Mouse (Mus musculus) right cerebral cortex, adult 18-20 months (tissue): ENCODE measurements around the gene Slc7a15.

Experiments used
- DNase-seq: peaks from one replicate; pipeline ENCODE4 v3.0.0; 2022; ENCODE audit warnings: mixed read lengths

Gene Slc7a15

GRCm38 (mm10) chr12:8504131-8504530, 94.7 kb downstream of the Slc7a15 start:
- no peak for DNase-seq

DNA sequence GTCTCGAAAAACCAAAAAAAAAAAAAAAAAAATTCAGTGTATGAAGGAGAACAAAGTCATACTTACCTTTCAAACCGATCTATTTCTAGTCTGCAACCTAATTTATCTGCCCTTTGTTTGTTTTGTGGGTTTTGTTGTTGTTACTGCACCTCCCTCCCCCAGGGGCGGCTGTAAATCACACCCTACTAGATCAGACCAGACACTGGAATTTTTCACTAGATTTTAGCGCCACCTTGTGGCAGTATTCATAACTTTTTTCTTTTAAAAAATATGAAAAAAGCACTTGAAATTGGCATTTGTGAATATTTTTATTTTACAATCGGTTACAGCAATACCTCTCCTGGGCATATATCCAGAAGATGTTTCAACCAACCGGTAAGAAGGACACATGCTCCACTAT, 96.3 kb downstream of the Slc7a15 start:
- peak; percentile 47 for DNase-seq

- DNase-seq = no peak
These were observed 97.1 kb downstream of the Slc7a15 start for GRCm38 (mm10) chr12:8501571-8502305.

- DNase-seq = no peak
These were observed 98.0 kb downstream of the Slc7a15 start for GRCm38 (mm10) chr12:8500597-8501570.

DNA sequence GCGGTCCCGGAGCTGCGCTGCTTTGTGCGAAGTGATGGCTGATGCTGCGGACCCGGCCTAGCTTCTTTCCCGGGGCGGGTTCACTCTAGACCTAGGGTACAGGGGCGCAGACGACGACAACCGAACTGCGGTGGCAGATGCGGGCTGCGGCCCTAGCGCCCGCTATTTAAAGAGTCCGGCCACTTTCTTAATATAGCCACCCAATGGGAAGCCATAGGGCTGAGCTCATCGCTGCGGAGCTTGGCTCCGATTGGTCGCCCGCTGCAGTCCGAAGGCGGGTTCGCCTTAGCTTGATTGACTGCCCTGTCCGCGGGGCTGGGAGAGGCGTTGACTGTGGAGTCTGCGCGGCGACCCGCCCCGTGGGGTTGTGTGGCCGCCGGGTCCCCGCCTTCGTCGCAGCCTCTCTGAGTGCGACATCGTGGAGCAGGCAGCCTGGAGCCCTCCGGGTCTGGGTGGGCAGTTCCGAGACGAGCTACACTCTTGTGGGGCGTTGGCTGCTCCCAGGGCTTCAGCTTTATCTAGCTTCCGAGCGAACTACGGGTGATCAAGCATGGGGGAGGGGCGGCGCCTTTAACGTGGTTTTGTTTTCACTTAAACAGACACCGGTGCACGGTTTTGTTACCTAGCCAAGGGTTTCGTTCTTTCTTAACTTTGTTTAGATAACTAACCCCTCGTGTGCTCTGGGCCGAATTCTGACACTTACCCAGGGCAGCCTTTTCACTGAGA, 98.8 kb downstream of the Slc7a15 start, which contains the start of gene Rhob:
Gene Rhob (minus strand): TSS at position 139 of the 726 bp plus-strand sequence.
- DNase-seq = peak; percentile 99

DNA sequence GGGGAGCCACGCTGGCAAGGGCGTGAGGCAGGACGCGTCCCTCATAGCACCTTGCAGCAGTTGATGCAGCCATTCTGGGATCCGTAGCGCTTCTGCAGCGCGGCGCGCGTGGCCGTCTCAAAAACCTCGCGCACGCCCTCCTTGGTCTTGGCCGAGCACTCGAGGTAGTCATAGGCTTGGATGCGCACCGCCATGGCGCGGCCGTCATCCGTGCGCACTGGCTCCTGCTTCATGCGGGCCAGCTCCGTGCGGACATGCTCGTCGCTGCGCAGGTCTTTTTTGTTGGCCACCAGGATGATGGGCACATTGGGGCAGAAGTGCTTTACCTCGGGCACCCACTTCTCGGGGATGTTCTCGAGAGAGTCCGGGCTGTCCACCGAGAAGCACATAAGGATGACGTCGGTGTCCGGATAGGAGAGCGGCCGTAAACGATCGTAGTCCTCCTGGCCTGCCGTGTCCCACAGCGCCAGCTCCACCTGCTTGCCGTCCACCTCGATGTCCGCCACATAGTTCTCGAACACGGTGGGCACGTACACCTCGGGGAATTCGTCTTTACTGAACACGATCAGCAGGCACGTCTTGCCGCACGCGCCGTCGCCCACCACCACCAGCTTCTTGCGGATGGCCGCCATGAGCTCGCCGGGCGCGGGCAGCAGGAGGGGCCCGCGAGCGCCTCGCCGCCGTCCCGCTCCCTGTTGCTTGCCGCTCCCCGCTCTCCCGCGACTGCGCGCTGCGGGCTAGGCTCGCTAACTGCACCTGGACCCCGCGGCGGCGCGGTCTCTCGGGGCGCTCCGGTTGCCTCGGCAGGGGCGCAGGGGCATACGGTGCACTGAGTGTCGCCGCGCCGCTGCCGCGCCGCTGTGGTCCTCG, 99.6 kb downstream of the Slc7a15 start:
- peak; percentile 64 for DNase-seq

GRCm38 (mm10) chr12:8498591-8499000, 100.3 kb downstream of the Slc7a15 start:
- DNase-seq = peak; percentile 42

DNA sequence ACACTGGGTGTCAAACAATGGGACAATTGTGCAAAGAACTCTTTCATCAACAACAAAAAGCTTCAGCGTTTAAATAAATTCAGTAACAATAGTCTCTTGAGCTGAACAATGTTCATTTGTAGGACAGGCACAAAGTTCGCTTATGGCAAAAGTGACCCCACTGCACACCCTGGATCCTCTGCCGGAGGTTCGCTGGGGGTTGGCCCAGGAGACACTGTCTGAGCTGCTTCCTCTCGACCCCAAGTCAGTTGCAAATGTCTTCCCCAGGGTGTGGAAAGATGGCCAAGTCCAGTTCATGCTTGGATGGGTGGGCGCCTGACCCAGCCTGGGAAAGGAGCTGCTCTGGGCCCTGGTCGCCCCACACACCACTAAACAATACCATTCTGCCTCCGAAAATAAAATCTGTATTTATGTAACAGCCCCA, 100.7 kb downstream of the Slc7a15 start:
- DNase-seq = peak; percentile 46

DNA sequence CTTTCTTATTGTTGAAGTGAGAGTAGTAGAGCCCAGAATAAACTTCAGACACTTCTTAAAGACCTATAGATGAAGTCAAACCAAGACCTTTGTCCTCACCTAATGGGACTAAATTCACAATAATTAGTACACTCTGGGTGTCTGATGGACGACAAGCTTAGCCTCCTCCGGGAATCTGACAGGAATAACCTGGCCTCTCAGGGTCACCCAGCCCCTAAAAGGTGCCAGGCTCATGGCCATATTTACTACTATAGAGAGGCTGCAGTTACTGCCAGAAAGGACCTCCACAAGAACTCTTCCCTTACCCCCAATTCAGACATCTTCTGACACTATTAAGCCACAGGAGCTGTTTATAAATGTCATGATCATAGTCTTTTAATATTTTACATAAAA, 101.6 kb downstream of the Slc7a15 start:
- no peak for DNase-seq

DNA sequence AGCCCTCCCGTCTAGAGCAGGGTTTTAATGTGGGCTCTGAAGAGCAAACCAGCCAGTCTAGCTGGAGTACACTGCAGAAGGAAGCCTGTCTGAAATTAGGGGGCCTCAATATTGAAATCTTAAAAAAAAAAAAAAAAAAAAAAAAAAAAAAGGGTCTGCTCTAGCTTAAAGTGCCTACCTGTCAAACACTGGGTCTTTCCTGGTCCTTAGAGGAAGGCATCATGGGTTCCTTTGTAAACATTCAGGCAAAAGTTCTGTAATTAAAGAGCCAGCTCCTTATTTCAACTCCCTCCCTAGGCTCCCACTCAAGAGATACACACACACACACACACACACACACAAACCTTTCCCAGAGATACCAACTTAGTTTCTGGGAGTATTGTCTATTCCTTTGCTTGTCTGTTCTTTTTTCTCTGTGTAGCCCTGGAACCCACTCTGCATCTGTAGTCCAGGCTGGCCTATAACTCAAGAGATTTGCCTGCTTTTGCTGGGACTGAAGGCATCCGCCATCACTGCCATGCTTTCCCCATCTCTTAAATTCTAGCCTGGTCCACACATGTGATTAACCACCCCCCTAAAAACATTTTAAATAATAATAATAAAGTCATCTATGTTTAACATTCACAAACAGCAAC, 102.1 kb downstream of the Slc7a15 start:
- DNase-seq = no peak

DNA sequence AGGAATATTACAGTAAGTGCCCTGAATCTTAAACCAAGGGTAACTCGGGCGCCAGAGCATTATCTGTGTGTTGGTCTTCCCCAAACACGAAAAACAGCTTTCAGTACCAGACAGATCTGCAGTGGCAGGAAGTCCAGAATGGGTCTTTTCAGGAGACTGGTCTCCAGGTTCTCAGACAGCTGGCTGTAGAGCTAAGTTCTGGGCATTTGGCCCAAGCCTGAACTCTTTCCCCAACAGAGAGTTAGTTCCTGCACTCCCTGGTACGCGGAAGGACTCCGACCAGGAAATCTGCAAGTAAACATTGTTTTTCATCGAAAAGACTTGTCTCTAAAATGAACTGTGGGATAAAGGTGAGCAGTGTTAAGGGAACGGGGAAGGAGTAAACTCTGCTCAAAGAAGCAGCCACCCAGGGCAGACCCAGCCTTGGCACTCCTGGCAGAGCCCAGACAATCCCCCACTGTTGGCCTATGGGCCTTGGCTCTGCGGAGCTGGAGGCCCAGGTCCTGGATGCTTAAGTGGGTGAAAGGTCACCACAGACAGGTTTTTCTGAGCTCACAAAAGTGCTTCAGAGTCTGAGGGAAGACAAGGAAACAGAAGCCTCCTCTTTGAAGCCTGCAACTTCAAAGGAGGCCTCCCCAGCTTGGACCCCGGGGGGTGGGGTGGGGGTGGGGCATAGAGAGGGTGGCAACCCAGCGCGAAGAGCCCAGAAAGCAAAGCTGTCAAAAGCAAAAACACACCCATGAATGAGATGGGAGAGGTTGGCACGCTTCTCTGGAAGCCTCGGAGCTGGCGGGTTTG, 102.8 kb downstream of the Slc7a15 start:
- peak; percentile 49 for DNase-seq

GRCm38 (mm10) chr12:8494675-8495074, 104.2 kb downstream of the Slc7a15 start:
- no peak for DNase-seq

- no peak for DNase-seq
These were observed 105.5 kb downstream of the Slc7a15 start for GRCm38 (mm10) chr12:8493386-8493785.

- no peak for DNase-seq
These were observed 109.8 kb downstream of the Slc7a15 start for GRCm38 (mm10) chr12:8489098-8489497.

DNA sequence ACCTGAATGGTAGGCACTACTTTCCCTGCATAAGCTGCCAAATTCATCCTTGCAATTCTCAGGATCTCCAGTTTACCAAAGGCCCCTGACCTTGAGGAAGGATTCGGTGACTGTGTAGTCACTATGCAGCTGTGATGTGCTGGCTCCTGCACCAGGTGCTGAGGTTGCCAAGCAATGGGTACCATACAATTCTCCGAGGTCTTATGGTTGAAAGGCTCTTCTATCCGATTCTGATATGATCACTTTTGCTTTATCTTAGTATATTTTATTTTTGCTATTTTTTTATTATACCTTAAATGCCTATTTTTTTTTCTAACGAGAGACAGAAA, 110.2 kb downstream of the Slc7a15 start:
- DNase-seq = no peak

DNA sequence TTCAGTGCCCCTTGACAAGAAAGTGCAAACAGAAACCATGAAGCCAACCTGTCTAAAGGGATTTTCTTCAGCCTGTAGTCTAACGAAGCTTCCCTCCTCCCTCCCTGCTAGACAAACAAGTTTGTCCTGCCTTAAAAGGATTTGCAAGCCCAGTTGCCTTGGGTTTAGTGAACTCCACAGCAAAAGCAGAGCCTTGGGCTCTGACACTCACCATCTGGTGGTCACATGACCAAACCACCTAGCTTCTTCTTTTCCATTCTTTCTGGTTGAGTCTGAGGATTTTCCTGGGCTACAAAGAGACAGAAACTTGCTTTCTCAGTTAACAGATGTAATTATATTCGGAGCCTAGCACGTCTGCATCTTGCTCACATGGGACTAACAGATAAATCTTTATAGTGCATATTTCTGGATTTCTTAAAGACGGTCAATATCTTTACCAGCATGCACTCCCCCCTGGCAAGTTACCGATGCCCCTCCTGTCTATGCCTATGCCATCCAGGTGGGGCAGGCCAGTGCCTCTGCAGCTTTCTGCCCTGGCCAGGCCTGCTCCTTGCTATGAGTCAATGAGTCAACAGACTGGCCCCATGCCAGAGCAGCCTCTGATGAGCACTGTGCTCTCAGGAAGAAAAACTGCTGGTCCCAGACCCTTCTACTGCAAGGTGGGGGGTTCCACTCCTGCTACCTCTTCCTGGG, 110.8 kb downstream of the Slc7a15 start:
- peak; percentile 43 for DNase-seq

- DNase-seq = no peak
These were observed 111.6 kb downstream of the Slc7a15 start for GRCm38 (mm10) chr12:8487281-8487680.

GRCm38 (mm10) chr12:8485247-8485646, 113.6 kb downstream of the Slc7a15 start:
- peak; percentile 45 for DNase-seq

- no peak for DNase-seq
These were observed 116.7 kb downstream of the Slc7a15 start for GRCm38 (mm10) chr12:8482169-8482568.
